Mouse (Mus musculus) embryonic facial prominence, embryonic 10.5 days (tissue): ENCODE data around the gene Zfp385c. TPM values are rescaled to one million over a fixed set of nuclear protein-coding genes. Genes with fewer than 3 reads are reported as not detected.
"Not testable (repeated sequence)": the region's sequence is repeated elsewhere in the genome, so short reads cannot be mapped to it uniquely, and the experiment has no call there.

Experiments
- DNase-seq: peaks from one replicate; pipeline ENCODE4 v3.0.0-alpha.2; 2017; ENCODE audit warnings: low spot score
- H3K27ac ChIP-seq: fragments of 300-500 bp; sonication (generic); replicated peaks from 2 replicates; pipeline ENCODE4 v1.5.1; 2016; ENCODE audit warnings: mild to moderate bottlenecking
- H3K27me3 ChIP-seq: fragments of 300-500 bp; sonication (generic); replicated peaks from 2 replicates; pipeline ENCODE4 v1.6.1; 2016; ENCODE audit warnings: low read depth, mild to moderate bottlenecking; ENCODE audit not compliant: poor library complexity, severe bottlenecking
- H3K36me3 ChIP-seq: fragments of 300-500 bp; sonication (generic); replicated peaks from 2 replicates; pipeline ENCODE4 v1.6.1; 2016; ENCODE audit warnings: mild to moderate bottlenecking, moderate library complexity
- H3K4me1 ChIP-seq: fragments of 300-500 bp; sonication (generic); 2 replicates; pipeline ENCODE4 v1.6.1; 2016
- H3K4me3 ChIP-seq: fragments of 300-500 bp; sonication (generic); 2 replicates; pipeline ENCODE4 v1.5.1; 2016; ENCODE audit warnings: mild to moderate bottlenecking, moderate library complexity
- H3K9me3 ChIP-seq: fragments of 300-500 bp; sonication (generic); 2 replicates; pipeline ENCODE4 v1.6.1; 2016; ENCODE audit warnings: mild to moderate bottlenecking
- WGBS: fragments of 180-500 bp; shearing (Covaris S2); methylation state at CpG from one replicate; pipeline ENCODE4 v1.1.7; 2016; 5-methylcytosine and 5-hydroxymethylcytosine counted together
- polyA plus RNA-seq: library from polyadenylated mRNA; unstranded; fragments of >200 nt; fragmentation: Nextera tagmentation; extraction: Ambion mirVana; gene quantifications from 2 replicates; pipeline ENCODE4 v1.2.1, GENCODE M21; 2016

Zfp385c gene
- polyA plus RNA-seq, 1 experiment from 2014 or later, result 1.2 TPM

GRCm38 (mm10) chr11:100677810-100678209 lies 14.4 kb downstream of the Zfp385c start:
- Histone ChIP-seq H3K27me3 (peaks cover 32% of the 10 kb centered on the region), H3K27ac (no peak overlapping the region), H3K4me3 (no peak overlapping the region), H3K4me1 (peaks cover 19% of the 10 kb centered on the region), H3K9me3 (no peaks in the 10 kb centered on the region), H3K36me3 (no peaks in the 10 kb centered on the region)
- 64% methylated on average over 7 of the region's 7 CpGs for WGBS
- DNase-seq, result no peak

GRCm38 (mm10) chr11:100673169-100673568 lies 19.1 kb downstream of the Zfp385c start:
- DNase-seq, result peak; percentile 60
- 2% methylated on average over 23 of the region's 23 CpGs for WGBS
- Histone ChIP-seq H3K27ac (peak overlapping the region; percentile 62; the same call in 1 of the 2 replicates), H3K36me3 (no peaks in the 10 kb centered on the region), H3K4me3 (peak overlapping the region; percentile 45), H3K4me1 (peaks cover 24% of the 10 kb centered on the region), H3K27me3 (peaks cover 41% of the 10 kb centered on the region), H3K9me3 (peaks cover 7% of the 10 kb centered on the region; the same call in 1 of the 2 replicates)

DNA sequence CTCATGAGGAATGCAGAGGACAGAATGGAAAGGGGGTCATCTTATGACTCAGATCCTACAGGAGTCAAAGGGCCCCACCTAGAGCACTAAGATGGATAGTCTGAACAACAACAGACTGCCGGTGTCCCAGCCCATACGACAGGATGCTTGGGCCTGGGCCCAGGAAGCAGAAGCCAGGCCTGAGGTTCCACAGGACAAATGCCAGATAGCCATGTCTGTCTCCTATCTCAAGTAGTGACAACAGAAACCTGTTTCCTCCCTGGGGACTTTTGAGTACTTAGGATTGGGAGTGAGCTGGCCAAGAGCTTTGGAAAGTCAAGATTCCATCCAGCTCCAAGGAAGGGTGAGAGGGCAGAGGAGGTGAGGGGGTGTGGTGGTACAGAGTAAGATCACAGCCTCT lies 20.3 kb downstream of the Zfp385c start:
- no peaks in the 10 kb centered on the region for H3K36me3 ChIP-seq
- H3K4me1 ChIP-seq, result peaks cover 15% of the 10 kb centered on the region
- H3K9me3 ChIP-seq, result peaks cover 7% of the 10 kb centered on the region; the same call in 1 of the 2 replicates
- peaks cover 41% of the 10 kb centered on the region for H3K27me3 ChIP-seq
- no peak for DNase-seq
- H3K4me3 ChIP-seq, result no peak overlapping the region
- H3K27ac ChIP-seq, result no peak overlapping the region
- WGBS, result 80% methylated on average over 2 of the region's 2 CpGs

- Histone ChIP-seq H3K27me3 (peaks cover 41% of the 10 kb centered on the region), H3K36me3 (no peaks in the 10 kb centered on the region), H3K27ac (no peak overlapping the region), H3K4me1 (peaks cover 15% of the 10 kb centered on the region), H3K9me3 (peaks cover 7% of the 10 kb centered on the region; the same call in 1 of the 2 replicates), H3K4me3 (no peak overlapping the region)
- 81% methylated on average over 1 of the region's 1 CpGs for WGBS
- no peak for DNase-seq
Measured at GRCm38 (mm10) chr11:100671049-100671448, 21.2 kb downstream of the Zfp385c start.

GRCm38 (mm10) chr11:100659806-100660205 lies 32.4 kb downstream of the Zfp385c start:
- Histone ChIP-seq H3K4me3 (no peak overlapping the region), H3K4me1 (peaks cover 23% of the 10 kb centered on the region), H3K27ac (no peak overlapping the region), H3K27me3 (peaks cover 15% of the 10 kb centered on the region; the same call in 1 of the 2 replicates), H3K36me3 (no peaks in the 10 kb centered on the region), H3K9me3 (no peaks in the 10 kb centered on the region)
- DNase-seq, result no peak
- 70% methylated on average over 10 of the region's 10 CpGs for WGBS

DNA sequence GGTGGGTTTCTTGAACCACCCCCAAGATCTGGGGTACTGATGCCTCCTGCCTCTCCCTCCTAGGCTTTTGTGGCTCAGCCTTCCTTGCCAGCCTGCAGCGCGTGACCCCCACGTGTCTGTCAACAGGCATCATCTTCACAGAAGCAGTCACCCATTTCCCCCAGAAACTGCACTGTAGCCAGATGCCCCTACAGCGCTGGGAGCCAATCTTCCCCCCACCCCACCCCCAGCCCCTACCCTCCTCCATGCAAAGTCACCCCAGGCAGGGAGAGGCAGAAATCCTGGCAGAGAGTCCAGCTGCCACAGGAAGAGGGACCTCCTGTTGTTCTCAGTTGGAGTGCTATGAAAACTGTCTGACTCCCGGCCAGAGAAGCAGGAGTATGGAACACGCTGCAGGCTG lies 35.8 kb downstream of the Zfp385c start:
- Histone ChIP-seq H3K27me3 (peaks cover 24% of the 10 kb centered on the region), H3K36me3 (no peaks in the 10 kb centered on the region), H3K4me3 (peak overlapping the region; percentile 31; the same call in 1 of the 2 replicates), H3K27ac (peak overlapping the region; percentile 57; the same call in 1 of the 2 replicates), H3K9me3 (no peaks in the 10 kb centered on the region), H3K4me1 (peaks cover 35% of the 10 kb centered on the region)
- DNase-seq, result peak; percentile 65
- 11% methylated on average over 6 of the region's 6 CpGs for WGBS

DNA sequence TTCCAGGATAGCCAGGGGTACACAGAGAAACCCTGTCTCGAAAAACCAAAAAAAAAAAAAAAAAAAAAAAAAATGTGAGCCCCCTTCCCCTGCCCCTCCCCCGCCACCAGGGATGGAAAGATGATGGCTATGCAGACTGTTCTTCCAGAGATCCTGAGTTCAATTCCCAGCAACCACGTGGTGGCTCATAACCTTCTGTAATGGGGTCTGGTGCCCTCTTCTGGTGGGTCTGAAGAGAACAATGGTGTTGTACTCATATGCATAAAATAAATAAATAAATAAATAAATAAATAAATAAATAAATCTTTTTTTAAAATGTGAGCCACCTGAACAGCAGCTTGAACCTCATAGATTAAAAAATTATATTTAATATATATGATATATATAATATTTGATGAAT lies 36.7 kb downstream of the Zfp385c start:
- H3K9me3 ChIP-seq, H3K36me3 ChIP-seq, H3K27ac ChIP-seq, DNase-seq, H3K4me3 ChIP-seq: not testable (repeated sequence)
- WGBS, result 58% methylated on average over 3 of the region's 3 CpGs
- peaks cover 32% of the 10 kb centered on the region for H3K27me3 ChIP-seq
- H3K4me1 ChIP-seq, result peaks cover 43% of the 10 kb centered on the region

GRCm38 (mm10) chr11:100651748-100652147 lies 40.5 kb downstream of the Zfp385c start:
- Histone ChIP-seq H3K4me1 (peaks cover 38% of the 10 kb centered on the region), H3K36me3 (no peaks in the 10 kb centered on the region), H3K27me3 (peaks cover 50% of the 10 kb centered on the region), H3K27ac (no peak overlapping the region), H3K4me3 (no peak overlapping the region), H3K9me3 (no peaks in the 10 kb centered on the region)
- WGBS, result 21% methylated on average over 3 of the region's 3 CpGs
- no peak for DNase-seq

- H3K9me3 ChIP-seq, result no peaks in the 10 kb centered on the region
- H3K4me3 ChIP-seq, result no peak overlapping the region
- no peaks in the 10 kb centered on the region for H3K36me3 ChIP-seq
- peaks cover 33% of the 10 kb centered on the region for H3K4me1 ChIP-seq
- no peak overlapping the region for H3K27ac ChIP-seq
- 13% methylated on average over 8 of the region's 8 CpGs for WGBS
- peaks cover 45% of the 10 kb centered on the region for H3K27me3 ChIP-seq
- DNase-seq, result no peak
Measured at GRCm38 (mm10) chr11:100651205-100651604, 41.0 kb downstream of the Zfp385c start.

DNA sequence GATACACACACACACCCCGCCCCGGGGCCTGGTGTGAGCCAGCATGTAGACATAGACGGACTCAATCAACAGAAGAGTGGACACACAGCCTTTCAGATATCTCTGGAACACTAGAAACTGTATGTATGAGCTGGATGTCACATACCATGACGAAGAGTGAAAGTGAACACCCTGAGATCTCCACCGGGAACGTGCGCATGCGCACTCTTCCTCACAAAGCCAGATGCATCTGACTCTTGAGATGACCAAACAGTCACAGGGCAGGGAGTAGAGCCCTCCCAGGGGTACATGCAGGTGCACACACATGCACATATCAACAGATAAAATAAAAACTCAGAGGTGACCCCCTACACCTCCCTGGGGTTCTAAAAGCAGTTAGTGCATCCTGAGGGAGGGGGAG lies 43.9 kb downstream of the Zfp385c start:
- no peaks in the 10 kb centered on the region for H3K36me3 ChIP-seq
- no peak overlapping the region for H3K27ac ChIP-seq
- H3K27me3 ChIP-seq, result peaks cover 60% of the 10 kb centered on the region
- WGBS, result 89% methylated on average over 8 of the region's 8 CpGs
- no peak for DNase-seq
- H3K4me3 ChIP-seq, result no peak overlapping the region
- H3K4me1 ChIP-seq, result peaks cover 25% of the 10 kb centered on the region
- H3K9me3 ChIP-seq, result no peaks in the 10 kb centered on the region

- peaks cover 69% of the 10 kb centered on the region for H3K27me3 ChIP-seq
- H3K36me3 ChIP-seq, result no peaks in the 10 kb centered on the region
- peak; percentile 70 for DNase-seq
- no peak overlapping the region for H3K4me3 ChIP-seq
- 19% methylated on average over 1 of the region's 1 CpGs for WGBS
- peaks cover 15% of the 10 kb centered on the region for H3K4me1 ChIP-seq
- H3K9me3 ChIP-seq, result no peaks in the 10 kb centered on the region
- H3K27ac ChIP-seq, result no peak overlapping the region
Measured at GRCm38 (mm10) chr11:100646265-100646664, 46.0 kb downstream of the Zfp385c start.

DNA sequence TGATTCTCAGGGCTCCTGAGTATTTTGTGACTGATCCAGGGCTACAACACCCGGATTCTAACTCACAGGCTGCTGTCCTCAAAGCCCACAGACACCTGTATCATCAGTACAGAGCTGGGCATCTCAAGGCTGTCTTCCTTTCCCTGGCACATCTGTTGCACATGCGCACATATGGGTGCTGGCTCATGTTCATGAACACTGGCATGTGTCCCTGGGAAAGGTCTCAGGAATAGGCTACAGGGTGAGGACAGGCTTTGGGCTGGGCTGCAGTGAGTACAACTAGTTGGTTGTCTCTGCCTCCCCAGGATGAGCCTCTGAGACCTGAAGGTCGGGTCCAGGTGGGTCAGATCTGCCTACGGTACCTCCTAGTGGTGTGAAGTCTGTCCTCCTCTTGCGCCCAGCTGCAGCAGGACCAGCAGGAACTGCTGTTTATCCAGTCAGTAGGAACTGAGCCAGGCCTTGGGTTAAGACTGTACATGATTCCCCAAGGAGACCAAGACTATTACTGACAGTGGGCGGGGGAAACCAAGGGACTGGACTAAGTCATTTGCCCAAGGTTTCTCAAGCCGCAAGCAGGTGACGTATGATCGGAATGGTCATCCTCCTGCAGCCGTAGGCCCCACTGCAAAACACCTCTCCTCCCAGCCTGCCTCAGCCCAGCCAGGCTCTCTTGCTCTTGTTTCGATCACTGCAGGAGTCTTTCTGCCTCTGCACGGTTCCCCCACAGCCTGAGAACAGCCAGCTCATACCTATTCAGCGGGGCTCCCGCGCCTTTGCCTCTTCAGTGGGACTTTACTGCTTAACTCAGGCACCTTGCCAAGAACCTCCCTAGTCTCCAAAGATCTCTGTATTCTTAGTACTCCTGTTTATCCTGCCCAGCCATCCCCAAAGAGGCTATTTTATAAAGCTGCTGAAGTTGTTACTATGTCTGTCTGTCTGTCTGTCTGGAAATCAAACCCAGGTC lies 48.4 kb downstream of the Zfp385c start:
- WGBS, result 72% methylated on average over 15 of the region's 15 CpGs
- Histone ChIP-seq H3K4me3 (no peak overlapping the region), H3K9me3 (no peaks in the 10 kb centered on the region), H3K4me1 (peaks cover 11% of the 10 kb centered on the region), H3K27ac (no peak overlapping the region), H3K27me3 (peaks cover 69% of the 10 kb centered on the region), H3K36me3 (no peaks in the 10 kb centered on the region)
- no peak for DNase-seq
